Mouse (Mus musculus) intestine, postnatal 0 days (tissue): ENCODE measurements around the gene Tvp23a. TPM values are rescaled to one million over a fixed set of nuclear protein-coding genes. Genes with fewer than 3 reads are reported as not detected.
A peak's percentile ranks its signal among the peaks of the same experiment; 100 is the strongest.

Experiments used
- ATAC-seq: fragments of 200-750 bp; cut with Nextera tagmentation; 2 replicates; pipeline ENCODE4 v1.8.0; 2017; ENCODE audit warnings: mild to moderate bottlenecking, moderate TSS enrichment, moderate library complexity
- H3K27ac ChIP-seq: fragments of 300-500 bp; sonication (generic); 2 replicates; pipeline ENCODE4 v1.5.1; 2014; ENCODE audit warnings: mild to moderate bottlenecking, low read depth, low read length, moderate library complexity
- H3K27me3 ChIP-seq: fragments of 300-500 bp; sonication (generic); replicated peaks from 2 replicates; pipeline ENCODE4 v1.6.1; 2014; ENCODE audit warnings: low read length, mixed read lengths; ENCODE audit not compliant: control insufficient read depth, insufficient read depth
- H3K36me3 ChIP-seq: fragments of 300-500 bp; sonication (generic); 2 replicates; pipeline ENCODE4 v1.6.1; 2014; ENCODE audit warnings: mild to moderate bottlenecking, moderate library complexity; ENCODE audit not compliant: control insufficient read depth, insufficient read depth
- H3K4me1 ChIP-seq: fragments of 300-500 bp; sonication (generic); replicated peaks from 2 replicates; pipeline ENCODE4 v1.6.1; 2014; ENCODE audit warnings: antibody characterized with exemption, low read length, mixed read lengths; ENCODE audit not compliant: control insufficient read depth, insufficient read depth
- H3K4me2 ChIP-seq: fragments of 300-500 bp; sonication (generic); replicated peaks from 2 replicates; pipeline ENCODE4 v1.6.1; 2014; ENCODE audit warnings: low read depth, mild to moderate bottlenecking, moderate library complexity
- H3K4me3 ChIP-seq: fragments of 300-500 bp; sonication (generic); 2 replicates; pipeline ENCODE4 v1.5.1; 2014; ENCODE audit warnings: low read depth, low read length
- H3K9ac ChIP-seq: fragments of 300-500 bp; sonication (generic); 2 replicates; pipeline ENCODE4 v1.6.1; 2014; ENCODE audit warnings: mild to moderate bottlenecking, low read depth, low read length
- H3K9me3 ChIP-seq: fragments of 300-500 bp; sonication (generic); 2 replicates; pipeline ENCODE4 v1.6.1; 2016; ENCODE audit warnings: mixed run types; ENCODE audit not compliant: control insufficient read depth
- CTCF ChIP-seq: sonication (generic); IDR thresholded peaks from 2 replicates; pipeline ENCODE4 v1.5.1; 2016; ENCODE audit warnings: low read depth, mild to moderate bottlenecking, control low read depth, antibody characterized with exemption, moderate library complexity
- WGBS: fragments of 180-500 bp; shearing (Covaris S2); extraction: QIAGEN DNeasy Blood & Tissue Kit; methylation state at CpG from one replicate; pipeline ENCODE4 v1.1.7; 2014; 5-methylcytosine and 5-hydroxymethylcytosine counted together
- polyA plus RNA-seq: library from polyadenylated mRNA; unstranded; fragments of >200 nt; fragmentation: Nextera tagmentation; extraction: Ambion mirVana; gene quantifications from 2 replicates; pipeline ENCODE4 v1.2.1, GENCODE M21; 2015

Gene Tvp23a
- polyA plus RNA-seq, result 1.7 and 1.9 TPM in 2 replicates

- peak within 1 kb of the TSS; percentile 52 for H3K4me2 ChIP-seq
- ATAC-seq, result peak; percentile 32; the same call in 1 of the 2 replicates
- H3K9ac ChIP-seq, result no peak within 1 kb of the TSS
- H3K27ac ChIP-seq, result no peak within 1 kb of the TSS
- no peaks in the 10 kb centered on the region for H3K27me3 ChIP-seq
- no peaks in the 10 kb centered on the region for H3K9me3 ChIP-seq
- H3K36me3 ChIP-seq, result no peaks in the 10 kb centered on the region
- 8% methylated on average over 12 of the region's 12 CpGs for WGBS
- no peak for TF ChIP-seq CTCF
- H3K4me1 ChIP-seq, result peaks cover 2% of the 10 kb centered on the region; the same call in 1 of the 2 replicates
- H3K4me3 ChIP-seq, result peak within 1 kb of the TSS; percentile 17
Measured at GRCm38 (mm10) chr16:10447264-10447594, at the start of gene Tvp23a. Tvp23a (minus strand) TSS chr16:10447362.

GRCm38 (mm10) chr16:10495824-10496298 lies 48.7 kb upstream of the Tvp23a start:
- no peaks in the 10 kb centered on the region for H3K27me3 ChIP-seq
- H3K4me1 ChIP-seq, result 0 out of 2 replicates have a peak, but pooled peaks cover 3% of the 10 kb centered on the region
- H3K4me3 ChIP-seq, result no peak overlapping the region
- no peak for TF ChIP-seq CTCF
- H3K36me3 ChIP-seq, result no peaks in the 10 kb centered on the region
- H3K27ac ChIP-seq, result no peak overlapping the region; the same call in 1 of the 2 replicates
- H3K4me2 ChIP-seq, result no peak overlapping the region
- ATAC-seq, result peak; percentile 31; the same call in 1 of the 2 replicates
- 52% methylated on average over 2 of the region's 2 CpGs for WGBS
- no peaks in the 10 kb centered on the region for H3K9me3 ChIP-seq
- H3K9ac ChIP-seq, result no peak overlapping the region

- Histone ChIP-seq H3K27me3 (peaks cover 10% of the 10 kb centered on the region; the same call in 1 of the 2 replicates), H3K4me3 (no peak overlapping the region), H3K4me1 (0 out of 2 replicates have a peak, but pooled peaks cover 3% of the 10 kb centered on the region), H3K4me2 (no peak overlapping the region), H3K36me3 (no peaks in the 10 kb centered on the region), H3K9ac (no peak overlapping the region), H3K9me3 (no peaks in the 10 kb centered on the region), H3K27ac (no peak overlapping the region)
- TF ChIP-seq CTCF, result no peak
- 84% methylated on average over 3 of the region's 3 CpGs for WGBS
- ATAC-seq, result no peak
Measured at GRCm38 (mm10) chr16:10492587-10492986, 45.4 kb upstream of the Tvp23a start.

GRCm38 (mm10) chr16:10491716-10492115 lies 44.6 kb upstream of the Tvp23a start:
- 0 out of 2 replicates have a peak, but pooled peaks cover 3% of the 10 kb centered on the region for H3K4me1 ChIP-seq
- 83% methylated on average over 4 of the region's 4 CpGs for WGBS
- no peak for TF ChIP-seq CTCF
- H3K27ac ChIP-seq, result no peak overlapping the region
- H3K4me3 ChIP-seq, result no peak overlapping the region
- ATAC-seq, result no peak
- H3K4me2 ChIP-seq, result no peak overlapping the region
- no peaks in the 10 kb centered on the region for H3K9me3 ChIP-seq
- H3K9ac ChIP-seq, result no peak overlapping the region
- peaks cover 10% of the 10 kb centered on the region; the same call in 1 of the 2 replicates for H3K27me3 ChIP-seq
- H3K36me3 ChIP-seq, result no peaks in the 10 kb centered on the region

- Histone ChIP-seq H3K4me2 (no peak overlapping the region), H3K27me3 (peaks cover 10% of the 10 kb centered on the region; the same call in 1 of the 2 replicates), H3K4me3 (no peak overlapping the region), H3K4me1 (0 out of 2 replicates have a peak, but pooled peaks cover under 1% of the 10 kb centered on the region), H3K36me3 (no peaks in the 10 kb centered on the region), H3K27ac (no peak overlapping the region), H3K9me3 (no peaks in the 10 kb centered on the region), H3K9ac (no peak overlapping the region)
- no peak for TF ChIP-seq CTCF
- WGBS, result 80% methylated on average over 18 of the region's 18 CpGs
- ATAC-seq, result no peak
Measured at GRCm38 (mm10) chr16:10490503-10491150, 43.5 kb upstream of the Tvp23a start.

- no peak overlapping the region for H3K9ac ChIP-seq
- no peaks in the 10 kb centered on the region for H3K4me1 ChIP-seq
Measured at GRCm38 (mm10) chr16:10489904-10490457, 42.8 kb upstream of the Tvp23a start.

More at GRCm38 (mm10) chr16:10489904-10490457, 42.8 kb upstream of the Tvp23a start:
- Histone ChIP-seq H3K27me3 (peaks cover 10% of the 10 kb centered on the region; the same call in 1 of the 2 replicates), H3K9me3 (no peaks in the 10 kb centered on the region), H3K36me3 (no peaks in the 10 kb centered on the region), H3K4me2 (peak overlapping the region; percentile 58), H3K27ac (no peak overlapping the region), H3K4me3 (peak overlapping the region; percentile 26)
- no peak for TF ChIP-seq CTCF
- ATAC-seq, result no peak
- 19% methylated on average over 13 of the region's 14 CpGs for WGBS
